Mouse (Mus musculus): Measurements from ENCODE around the gene Cd302. TPM values are rescaled to one million over a fixed set of nuclear protein-coding genes. Genes with fewer than 3 reads are reported as not detected.

Gene Cd302
- polyA plus RNA-seq, 1 experiment from 2014 or later: 22.8 TPM

DNA sequence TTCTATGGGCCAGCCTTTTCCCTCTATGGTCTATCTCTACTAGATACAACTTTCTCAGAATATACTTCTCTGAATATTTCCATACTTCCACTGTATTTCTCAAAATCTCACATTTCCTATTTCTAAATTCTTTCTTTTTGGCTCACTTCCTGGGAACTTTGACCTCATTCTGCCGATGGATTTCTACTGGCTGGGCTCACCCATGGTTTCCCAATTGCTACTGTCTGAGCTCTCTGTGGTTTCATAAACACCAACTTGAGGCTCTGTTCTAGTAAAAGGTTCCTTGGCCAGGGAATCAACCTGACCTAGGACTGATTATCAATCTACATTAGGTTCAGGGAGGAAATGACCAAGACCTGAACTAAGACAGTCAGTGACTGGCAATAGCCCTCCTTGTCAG is 5.2 kb upstream of the Cd302 start:
- DNase-seq (ENCODE audit: low spot score): no peak
- Histone ChIP-seq H3K27me3 (ENCODE audit: control insufficient read depth, insufficient read depth, low read length) (peaks cover 7% of the 10 kb centered on the region; the same call in 1 of the 2 replicates), H3K27ac (no peak overlapping the region), H3K4me2 (replicated peaks) (no peak overlapping the region), H3K4me1 (replicated peaks; ENCODE audit: control insufficient read depth, insufficient read depth, low read length) (no peaks in the 10 kb centered on the region), H3K4me3 (replicated peaks; ENCODE audit: low read length) (no peak overlapping the region), H3K9me3 (ENCODE audit: control insufficient read depth, low read length) (no peaks in the 10 kb centered on the region), H3K36me3 (replicated peaks; ENCODE audit: control insufficient read depth, insufficient read depth) (no peaks in the 10 kb centered on the region), H3K9ac (no peak overlapping the region)
- ATAC-seq (ENCODE audit: low FRiP score): no peak
- 97% methylated on average over 1 of the region's 1 CpGs for WGBS

GRCm38 (mm10) chr2:60288606-60289005 is 4.3 kb upstream of the Cd302 start:
- H3K9ac ChIP-seq: no peak overlapping the region
- ATAC-seq (ENCODE audit: low FRiP score) (no peak), DNase-seq (ENCODE audit: low spot score) (no peak)
- H3K27ac ChIP-seq: no peak overlapping the region
- no peaks in the 10 kb centered on the region for H3K9me3 ChIP-seq (ENCODE audit: control insufficient read depth, low read length)
- H3K4me2 ChIP-seq (replicated peaks): no peak overlapping the region
- peaks cover 12% of the 10 kb centered on the region; the same call in 1 of the 2 replicates for H3K27me3 ChIP-seq (ENCODE audit: control insufficient read depth, insufficient read depth, low read length)
- peaks cover 7% of the 10 kb centered on the region for H3K4me1 ChIP-seq (replicated peaks; ENCODE audit: control insufficient read depth, insufficient read depth, low read length)
- H3K36me3 ChIP-seq (replicated peaks; ENCODE audit: control insufficient read depth, insufficient read depth): no peaks in the 10 kb centered on the region
- 81% methylated on average over 4 of the region's 4 CpGs for WGBS
- H3K4me3 ChIP-seq (replicated peaks; ENCODE audit: low read length): no peak overlapping the region

- WGBS: 83% methylated on average over 8 of the region's 8 CpGs
- Histone ChIP-seq H3K27me3 (ENCODE audit: control insufficient read depth, insufficient read depth, low read length) (peaks cover 12% of the 10 kb centered on the region; the same call in 1 of the 2 replicates), H3K4me2 (replicated peaks) (no peak overlapping the region), H3K9ac (no peak overlapping the region), H3K9me3 (ENCODE audit: control insufficient read depth, low read length) (no peaks in the 10 kb centered on the region), H3K27ac (no peak overlapping the region), H3K4me1 (replicated peaks; ENCODE audit: control insufficient read depth, insufficient read depth, low read length) (peaks cover 8% of the 10 kb centered on the region), H3K4me3 (replicated peaks; ENCODE audit: low read length) (no peak overlapping the region), H3K36me3 (replicated peaks; ENCODE audit: control insufficient read depth, insufficient read depth) (no peaks in the 10 kb centered on the region)
- no peak for DNase-seq (ENCODE audit: low spot score)
- ATAC-seq (ENCODE audit: low FRiP score): no peak
These were observed 874 bp upstream of the Cd302 start for GRCm38 (mm10) chr2:60285107-60285617.

DNA sequence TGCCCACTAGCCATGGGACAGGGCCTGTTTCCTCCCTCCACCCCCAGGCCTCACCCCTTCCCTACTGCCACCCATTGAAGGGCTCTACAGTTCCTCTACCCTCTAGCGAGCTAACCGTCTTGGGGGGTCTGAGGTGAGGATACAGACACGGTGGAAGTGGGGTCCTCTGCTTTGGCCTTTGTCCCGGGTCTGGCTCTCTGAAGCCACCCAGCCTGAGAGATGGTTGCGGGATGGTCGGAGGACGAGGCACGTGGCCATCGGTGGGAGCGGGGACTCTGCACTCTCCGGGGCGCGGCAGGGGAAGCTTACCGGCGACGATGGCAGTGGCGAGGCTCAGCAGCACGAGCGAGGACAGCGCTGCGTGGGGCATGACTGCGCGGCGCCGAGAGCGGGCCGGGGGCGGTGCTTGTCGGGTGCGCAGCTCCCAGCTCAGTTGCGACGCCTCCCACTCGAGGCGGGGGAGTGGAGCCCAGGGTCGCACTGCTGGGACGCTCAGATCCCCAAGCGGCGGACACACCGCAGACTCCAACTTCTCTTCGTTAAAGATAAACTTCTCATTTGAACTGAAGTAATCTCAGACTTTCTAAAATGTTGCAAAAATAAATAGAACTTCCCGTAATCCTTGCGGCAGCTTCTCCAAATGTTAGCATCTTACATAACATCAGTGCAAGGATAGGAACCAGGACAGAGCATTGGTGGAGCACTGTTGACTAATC is 379 bp downstream of the Cd302 start:
- Histone ChIP-seq H3K9me3 (ENCODE audit: control insufficient read depth, low read length) (no peaks in the 10 kb centered on the region), H3K4me3 (replicated peaks; ENCODE audit: low read length) (peak overlapping the region; percentile 44), H3K27me3 (ENCODE audit: control insufficient read depth, insufficient read depth, low read length) (peaks cover 12% of the 10 kb centered on the region; the same call in 1 of the 2 replicates), H3K4me2 (replicated peaks) (peak overlapping the region; percentile 95), H3K4me1 (replicated peaks; ENCODE audit: control insufficient read depth, insufficient read depth, low read length) (peaks cover 8% of the 10 kb centered on the region), H3K36me3 (replicated peaks; ENCODE audit: control insufficient read depth, insufficient read depth) (no peaks in the 10 kb centered on the region), H3K27ac (no peak overlapping the region), H3K9ac (peak overlapping the region; percentile 64)
- WGBS: 1% methylated on average over 42 of the region's 42 CpGs
- ATAC-seq (ENCODE audit: low FRiP score) (peak; percentile 91), DNase-seq (ENCODE audit: low spot score) (peak; percentile 44)

- Histone ChIP-seq H3K36me3 (replicated peaks; ENCODE audit: control insufficient read depth, insufficient read depth) (no peaks in the 10 kb centered on the region), H3K9me3 (ENCODE audit: control insufficient read depth, low read length) (no peaks in the 10 kb centered on the region), H3K9ac (peak overlapping the region; percentile 64), H3K27ac (no peak overlapping the region), H3K27me3 (ENCODE audit: control insufficient read depth, insufficient read depth, low read length) (peaks cover 12% of the 10 kb centered on the region; the same call in 1 of the 2 replicates), H3K4me3 (replicated peaks; ENCODE audit: low read length) (peak overlapping the region; percentile 44), H3K4me2 (replicated peaks) (peak overlapping the region; percentile 95), H3K4me1 (replicated peaks; ENCODE audit: control insufficient read depth, insufficient read depth, low read length) (peaks cover 8% of the 10 kb centered on the region)
- peak; percentile 25 for DNase-seq (ENCODE audit: low spot score)
- 10% methylated on average over 9 of the region's 9 CpGs for WGBS
- ATAC-seq (ENCODE audit: low FRiP score): no peak
These were observed 1.0 kb downstream of the Cd302 start for GRCm38 (mm10) chr2:60283208-60283750.

GRCm38 (mm10) chr2:60282625-60283024 is 1.7 kb downstream of the Cd302 start:
- 86% methylated on average over 4 of the region's 4 CpGs for WGBS
- H3K9me3 ChIP-seq (ENCODE audit: control insufficient read depth, low read length): no peaks in the 10 kb centered on the region
- H3K36me3 ChIP-seq (replicated peaks; ENCODE audit: control insufficient read depth, insufficient read depth): no peaks in the 10 kb centered on the region
- H3K4me3 ChIP-seq (replicated peaks; ENCODE audit: low read length): no peak overlapping the region
- ATAC-seq (ENCODE audit: low FRiP score): no peak
- H3K4me1 ChIP-seq (replicated peaks; ENCODE audit: control insufficient read depth, insufficient read depth, low read length): peaks cover 8% of the 10 kb centered on the region
- peak overlapping the region; percentile 95; the same call in 1 of the 2 replicates for H3K4me2 ChIP-seq (replicated peaks)
- DNase-seq (ENCODE audit: low spot score): no peak
- no peak overlapping the region for H3K27ac ChIP-seq
- H3K9ac ChIP-seq: no peak overlapping the region
- H3K27me3 ChIP-seq (ENCODE audit: control insufficient read depth, insufficient read depth, low read length): peaks cover 12% of the 10 kb centered on the region; the same call in 1 of the 2 replicates

DNA sequence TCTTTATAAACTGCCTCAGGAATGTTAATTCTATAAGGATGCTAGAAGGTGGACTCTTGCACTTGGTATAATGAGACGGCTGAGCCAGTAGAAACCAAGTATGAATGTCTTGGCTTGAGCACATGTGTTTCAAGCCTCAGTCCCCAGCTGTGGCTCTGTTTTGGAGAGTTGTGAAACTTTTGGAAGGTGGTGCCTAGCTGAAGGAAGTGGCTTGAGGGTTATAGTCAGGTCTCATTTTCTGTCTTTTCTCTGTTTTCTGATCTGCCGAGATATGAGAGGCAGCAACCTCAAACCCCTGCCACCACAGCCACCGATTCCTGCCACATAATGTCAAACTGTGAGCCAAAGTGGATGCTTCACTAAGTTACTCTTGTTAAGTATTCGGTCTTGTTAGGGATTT is 5.7 kb downstream of the Cd302 start:
- 91% methylated on average over 4 of the region's 4 CpGs for WGBS
- Histone ChIP-seq H3K4me1 (replicated peaks; ENCODE audit: control insufficient read depth, insufficient read depth, low read length) (peaks cover 1% of the 10 kb centered on the region; the same call in 1 of the 2 replicates), H3K9me3 (ENCODE audit: control insufficient read depth, low read length) (no peaks in the 10 kb centered on the region), H3K4me3 (replicated peaks; ENCODE audit: low read length) (no peak overlapping the region), H3K36me3 (replicated peaks; ENCODE audit: control insufficient read depth, insufficient read depth) (no peaks in the 10 kb centered on the region), H3K27me3 (ENCODE audit: control insufficient read depth, insufficient read depth, low read length) (no peaks in the 10 kb centered on the region), H3K9ac (no peak overlapping the region), H3K27ac (no peak overlapping the region), H3K4me2 (replicated peaks) (no peak overlapping the region)
- DNase-seq (ENCODE audit: low spot score) (no peak), ATAC-seq (ENCODE audit: low FRiP score) (no peak)

DNA sequence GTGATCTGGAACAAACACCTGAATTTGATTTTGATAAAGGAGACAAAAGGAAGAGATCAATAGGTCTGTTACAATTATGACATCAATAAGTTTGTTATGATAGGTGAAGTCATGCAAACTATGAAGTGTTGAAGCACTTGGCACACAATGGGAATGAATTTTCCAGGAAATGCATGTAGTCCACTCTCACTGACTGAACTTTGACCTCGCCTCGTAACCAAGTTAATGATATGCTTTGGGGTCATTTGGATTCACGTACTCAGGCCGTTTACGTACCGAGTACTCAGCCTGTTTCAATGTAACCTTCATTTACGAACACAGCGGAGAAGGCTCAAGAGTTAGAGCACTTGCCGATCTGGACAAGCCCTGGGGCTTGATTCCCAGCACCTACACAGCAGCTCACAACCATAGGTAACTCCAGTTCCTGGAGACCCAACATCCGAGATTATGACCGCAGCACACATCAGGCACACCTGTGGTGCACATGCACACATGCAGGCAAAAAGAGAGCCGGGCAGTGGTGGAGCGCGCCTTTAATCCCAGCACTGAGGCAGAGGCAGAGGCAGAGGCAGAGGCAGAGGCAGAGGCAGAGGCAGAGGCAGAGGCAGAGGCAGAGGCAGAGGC is 14.3 kb downstream of the Cd302 start:
- no peaks in the 10 kb centered on the region for H3K36me3 ChIP-seq (replicated peaks; ENCODE audit: control insufficient read depth, insufficient read depth)
- ATAC-seq (ENCODE audit: low FRiP score): no peak
- no peak overlapping the region for H3K4me3 ChIP-seq (replicated peaks; ENCODE audit: low read length)
- no peak for DNase-seq (ENCODE audit: low spot score)
- no peak overlapping the region for H3K4me2 ChIP-seq (replicated peaks)
- H3K4me1 ChIP-seq (replicated peaks; ENCODE audit: control insufficient read depth, insufficient read depth, low read length): no peaks in the 10 kb centered on the region
- no peaks in the 10 kb centered on the region for H3K9me3 ChIP-seq (ENCODE audit: control insufficient read depth, low read length)
- no peaks in the 10 kb centered on the region for H3K27me3 ChIP-seq (ENCODE audit: control insufficient read depth, insufficient read depth, low read length)
- no peak overlapping the region for H3K27ac ChIP-seq
- 95% methylated on average over 14 of the region's 14 CpGs for WGBS
- no peak overlapping the region for H3K9ac ChIP-seq

DNA sequence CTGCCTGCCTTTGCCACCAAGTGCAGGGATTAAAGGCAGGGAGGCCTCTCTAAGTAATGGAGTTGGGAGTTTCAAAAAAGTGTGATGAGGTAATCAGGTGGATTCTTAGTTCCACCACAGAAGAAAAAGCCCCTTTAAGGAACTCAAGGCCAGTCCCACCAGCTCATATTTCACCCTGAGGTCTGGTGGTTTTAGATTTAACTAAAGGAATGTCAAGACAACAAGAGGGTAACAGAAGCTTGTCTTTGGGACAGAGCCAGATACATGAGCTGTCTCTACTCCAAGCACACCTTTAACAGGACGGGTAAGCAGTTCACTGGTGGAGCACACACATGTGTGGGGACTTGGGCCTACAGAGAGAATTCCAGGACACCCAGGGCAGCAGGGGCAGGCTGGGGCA is 16.7 kb downstream of the Cd302 start:
- H3K4me3 ChIP-seq (replicated peaks; ENCODE audit: low read length): no peak overlapping the region
- no peak overlapping the region for H3K9ac ChIP-seq
- no peak overlapping the region for H3K4me2 ChIP-seq (replicated peaks)
- no peaks in the 10 kb centered on the region for H3K27me3 ChIP-seq (ENCODE audit: control insufficient read depth, insufficient read depth, low read length)
- H3K36me3 ChIP-seq (replicated peaks; ENCODE audit: control insufficient read depth, insufficient read depth): no peaks in the 10 kb centered on the region
- ATAC-seq (ENCODE audit: low FRiP score) (no peak), DNase-seq (ENCODE audit: low spot score) (no peak)
- WGBS: 71% methylated on average over 1 of the region's 1 CpGs
- no peaks in the 10 kb centered on the region for H3K9me3 ChIP-seq (ENCODE audit: control insufficient read depth, low read length)
- no peak overlapping the region for H3K27ac ChIP-seq
- no peaks in the 10 kb centered on the region for H3K4me1 ChIP-seq (replicated peaks; ENCODE audit: control insufficient read depth, insufficient read depth, low read length)

Data from hindbrain, embryonic 14.5 days (tissue).